In the genomic region with DNA sequence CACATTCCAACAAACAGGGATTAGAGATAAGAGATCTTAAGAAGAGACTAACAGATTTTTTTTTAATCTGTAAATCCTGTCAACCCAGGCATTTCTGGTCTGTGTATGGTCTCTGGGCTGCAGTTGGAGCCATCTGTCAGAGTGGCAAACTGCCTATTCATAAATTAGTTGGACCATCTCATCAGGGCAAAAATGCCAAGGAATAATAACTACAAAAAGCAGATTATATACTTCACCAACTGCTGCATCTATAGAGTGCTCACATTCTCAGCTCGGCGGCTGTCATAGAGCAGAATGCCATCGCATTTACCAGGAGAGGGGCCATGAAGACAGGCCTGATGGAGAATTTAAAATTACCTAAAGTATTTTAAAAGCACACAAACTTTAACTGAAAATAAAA, we compare ENCODE assay signal across 22 mouse cellular contexts.
DNase-seq lines count a peak whose midpoint lies in the region; ATAC-seq and TF ChIP-seq lines count a peak whose summit lies in the region.
"Had no signal": no experiment of that assay in that cellular context is flagged by ENCODE, and none has a peak within 500 bp of the region (broad histone marks: within the 10 kb centered on the region; RNA-seq: fewer than 3 reads in every experiment).

No protein-coding gene starts in this region.

- TF ChIP-seq CTCF in cerebellum, adult 2 months (IDR thresholded peaks at IDR 0.05; ENCODE audit: borderline replicate concordance, insufficient read depth, low read depth, low read length), result no peak

- no peak overlapping the region for H3K4me3 ChIP-seq in cerebellum, adult 2 months (replicated peaks; ENCODE audit: insufficient read depth, low read depth, low read length)
- no peak overlapping the region for H3K4me3 ChIP-seq in hindbrain, embryonic 16.5 days (ENCODE audit: low read length)
- H3K4me3 ChIP-seq in hindbrain, embryonic 12.5 days, result no peak overlapping the region
- H3K4me3 ChIP-seq: heart, adult 2 months; liver, embryonic 13.5 days; midbrain, embryonic 13.5 days; neural tube, embryonic 12.5 days had no signal

- H3K4me1 ChIP-seq in cerebellum, adult 2 months (ENCODE audit: control insufficient read depth, insufficient read depth, low read length), result no peaks in the 10 kb centered on the region
- H3K4me1 ChIP-seq in hindbrain, embryonic 16.5 days (ENCODE audit: control insufficient read depth, insufficient read depth, low read depth, low read length), result no peaks in the 10 kb centered on the region
- no peaks in the 10 kb centered on the region for H3K4me1 ChIP-seq in hindbrain, embryonic 12.5 days
- H3K4me1 ChIP-seq: liver, embryonic 13.5 days; midbrain, embryonic 13.5 days; neural tube, embryonic 12.5 days had no signal

- ATAC-seq in hindbrain, embryonic 16.5 days, result peak; percentile 75; the same call in 1 of the 2 replicates
- no peak for ATAC-seq in hindbrain, embryonic 12.5 days (ENCODE audit: low FRiP score)
- ATAC-seq: CD4-positive, CD25-positive, alpha-beta regulatory T cell, adult 4 months; inflammation-experienced regulatory T-cells, adult 6 months; midbrain, embryonic 13.5 days had no signal

- no peak overlapping the region for H3K9ac ChIP-seq in hindbrain, embryonic 16.5 days (ENCODE audit: low read depth, low read length)
- H3K9ac ChIP-seq in hindbrain, embryonic 12.5 days, result no peak overlapping the region
- H3K9ac ChIP-seq: liver, embryonic 13.5 days; midbrain, embryonic 13.5 days; neural tube, embryonic 12.5 days had no signal

- no peaks in the 10 kb centered on the region for H3K36me3 ChIP-seq in hindbrain, embryonic 16.5 days (ENCODE audit: control insufficient read depth, insufficient read depth, low read length)
- H3K36me3 ChIP-seq in hindbrain, embryonic 12.5 days, result no peaks in the 10 kb centered on the region
- H3K36me3 ChIP-seq: liver, embryonic 13.5 days; midbrain, embryonic 13.5 days; neural tube, embryonic 12.5 days had no signal

- DNase-seq in cerebellum, adult 2 months, result peak; percentile 10 to 69
- DNase-seq in cerebellum, adult 8-10 months, result no peak
- peak; percentile 7 for DNase-seq in cerebellum, adult 9-11 months
- peak; percentile 4 for DNase-seq in retina, embryonic 14.5 days (ENCODE audit: low spot score)
- no peak for DNase-seq in layer of hippocampus, adult 9-10 months (ENCODE audit: low spot score)
- no peak for DNase-seq in embryo, embryonic 11 days
- DNase-seq: adrenal gland, postnatal 14 days; gastrocnemius, postnatal 36 days; heart, adult 2 months; kidney, adult 2 months; liver, embryonic 13.5 days; lung, adult 2 months; lung, postnatal 14 days; thymus, adult 18-20 months; thymus, postnatal 36 days had no signal

- no peak overlapping the region for H3K4me2 ChIP-seq in hindbrain, embryonic 16.5 days (ENCODE audit: low read length)
- H3K4me2 ChIP-seq in hindbrain, embryonic 12.5 days (replicated peaks), result no peak overlapping the region
- H3K4me2 ChIP-seq: liver, embryonic 13.5 days; midbrain, embryonic 13.5 days; neural tube, embryonic 12.5 days had no signal

- H3K27ac ChIP-seq in cerebellum, adult 2 months (ENCODE audit: insufficient read depth, low read length), result no peak overlapping the region
- no peak overlapping the region for H3K27ac ChIP-seq in hindbrain, embryonic 16.5 days (ENCODE audit: low read depth, low read length)
- H3K27ac ChIP-seq in hindbrain, embryonic 12.5 days, result no peak overlapping the region
- H3K27ac ChIP-seq: heart, adult 2 months; kidney, postnatal 0 days; liver, embryonic 13.5 days; midbrain, embryonic 13.5 days; neural tube, embryonic 12.5 days had no signal

- WGBS in cerebellum, adult 2 months, result 9% methylated on average over 3 of the region's 3 CpGs
- WGBS in hindbrain, embryonic 16.5 days, result 76% methylated on average over 3 of the region's 3 CpGs
- WGBS in hindbrain, embryonic 12.5 days, result 86% methylated on average over 3 of the region's 3 CpGs

- no peak for TF ChIP-seq POLR2A in cerebellum, adult 2 months (IDR thresholded peaks at IDR 0.05; ENCODE audit: borderline replicate concordance, insufficient read depth, low read length)

- H3K27me3 ChIP-seq in cerebellum, adult 2 months (ENCODE audit: control insufficient read depth, insufficient read depth, low read length), result no peaks in the 10 kb centered on the region
- no peaks in the 10 kb centered on the region for H3K27me3 ChIP-seq in hindbrain, embryonic 16.5 days (replicated peaks; ENCODE audit: control insufficient read depth, insufficient read depth, low read length)
- no peaks in the 10 kb centered on the region for H3K27me3 ChIP-seq in hindbrain, embryonic 12.5 days
- H3K27me3 ChIP-seq: liver, embryonic 13.5 days; midbrain, embryonic 13.5 days; neural tube, embryonic 12.5 days had no signal

- no peaks in the 10 kb centered on the region for H3K9me3 ChIP-seq in hindbrain, embryonic 16.5 days (ENCODE audit: control insufficient read depth, low read length)
- H3K9me3 ChIP-seq in hindbrain, embryonic 12.5 days (replicated peaks), result no peaks in the 10 kb centered on the region
- H3K9me3 ChIP-seq: liver, embryonic 13.5 days; midbrain, embryonic 13.5 days; neural tube, embryonic 12.5 days had no signal

Comparison
In these comparisons a context has a peak if more than half of its experiments do, and no peak if none do; other contexts are left out.
1. DNase-seq: peak in cerebellum, adult 2 months (2 of 2), cerebellum, adult 9-11 months (single experiment) and retina, embryonic 14.5 days (single experiment); none in cerebellum, adult 8-10 months (single experiment), layer of hippocampus, adult 9-10 months (single experiment) and embryo, embryonic 11 days (single experiment).